Mouse (Mus musculus) thymus, adult 2 months (tissue): ENCODE measurements at regions not wholly inside any gene's neighbourhood (a gene's known extent, or its start where the extent isn't known, plus 50 kb on each side); places are given as distances from the start of the nearest gene placed in this dataset.

Source experiments
- CTCF ChIP-seq: fragments of 200-500 bp; IDR thresholded peaks from 2 replicates; pipeline ENCODE4 v1.5.1; 2012; ENCODE audit warnings: mild to moderate bottlenecking, control low read depth, low read length, moderate library complexity, borderline replicate concordance; ENCODE audit not compliant: control insufficient read depth, poor library complexity, insufficient read depth; ENCODE audit errors: extremely low read depth
- POLR2A ChIP-seq: fragments of 200-500 bp; IDR thresholded peaks from 2 replicates; pipeline ENCODE4 v1.6.1; 2012; ENCODE audit warnings: mild to moderate bottlenecking, low read length, control low read depth, moderate library complexity; ENCODE audit not compliant: control insufficient read depth, poor library complexity, insufficient read depth; ENCODE audit errors: extremely low read depth

- TF ChIP-seq CTCF (no peak), POLR2A (no peak)
Measured at GRCm38 (mm10) chr3:99778526-99778925, 106.7 kb upstream of the Spag17 start.
